Mouse (Mus musculus) ES-Bruce4 (cell line): ENCODE measurements around the gene Ddx46.

Experiments used
- CTCF ChIP-seq: IDR thresholded peaks from one replicate; pipeline ENCODE4 v1.8.1; 2011; ENCODE audit warnings: low read depth, low read length
- POLR2A ChIP-seq: IDR thresholded peaks from one replicate; pipeline ENCODE4 v1.8.1; 2011; ENCODE audit warnings: low read length; ENCODE audit not compliant: insufficient read depth

- no peak for TF ChIP-seq CTCF
- TF ChIP-seq POLR2A: no peak
Measured at GRCm38 (mm10) chr13:55694110-55694509, 59.3 kb downstream of the Ddx46 start.
